Mouse (Mus musculus) hindbrain, embryonic 10.5 days (tissue): Measurements from ENCODE around the gene Bmp8a. TPM values are rescaled to one million over a fixed set of nuclear protein-coding genes. Genes with fewer than 3 reads are reported as not detected.

Experiments
- DNase-seq: peaks from one replicate; pipeline ENCODE4 v3.0.0-alpha.2; 2017; ENCODE audit warnings: low spot score
- H3K27ac ChIP-seq: fragments of 300-500 bp; sonication (generic); 2 replicates; pipeline ENCODE4 v1.5.1; 2016; ENCODE audit warnings: mild to moderate bottlenecking, moderate library complexity
- H3K27me3 ChIP-seq: fragments of 300-500 bp; sonication (generic); 2 replicates; pipeline ENCODE4 v1.6.1; 2016; ENCODE audit warnings: mild to moderate bottlenecking; ENCODE audit not compliant: poor library complexity, insufficient read depth, severe bottlenecking
- H3K36me3 ChIP-seq: fragments of 300-500 bp; sonication (generic); 2 replicates; pipeline ENCODE4 v1.6.1; 2016; ENCODE audit warnings: mild to moderate bottlenecking, moderate library complexity
- H3K4me1 ChIP-seq: fragments of 300-500 bp; sonication (generic); replicated peaks from 2 replicates; pipeline ENCODE4 v1.6.1; 2016; ENCODE audit warnings: mild to moderate bottlenecking
- H3K4me3 ChIP-seq: fragments of 300-500 bp; sonication (generic); 2 replicates; pipeline ENCODE4 v1.5.1; 2016; ENCODE audit warnings: mild to moderate bottlenecking, moderate library complexity
- H3K9me3 ChIP-seq: fragments of 300-500 bp; sonication (generic); 2 replicates; pipeline ENCODE4 v1.6.1; 2016; ENCODE audit warnings: mild to moderate bottlenecking, moderate library complexity
- WGBS: fragments of 180-500 bp; shearing (Covaris S2); methylation state at CpG from one replicate; pipeline ENCODE4 v1.1.7; 2016; 5-methylcytosine and 5-hydroxymethylcytosine counted together
- polyA plus RNA-seq: library from polyadenylated mRNA; unstranded; fragments of >200 nt; fragmentation: Nextera tagmentation; extraction: Ambion mirVana; gene quantifications from 2 replicates; pipeline ENCODE4 v1.2.1, GENCODE M21; 2016

Gene Bmp8a
- polyA plus RNA-seq: 0.08 and 0.19 TPM in 2 replicates

DNA sequence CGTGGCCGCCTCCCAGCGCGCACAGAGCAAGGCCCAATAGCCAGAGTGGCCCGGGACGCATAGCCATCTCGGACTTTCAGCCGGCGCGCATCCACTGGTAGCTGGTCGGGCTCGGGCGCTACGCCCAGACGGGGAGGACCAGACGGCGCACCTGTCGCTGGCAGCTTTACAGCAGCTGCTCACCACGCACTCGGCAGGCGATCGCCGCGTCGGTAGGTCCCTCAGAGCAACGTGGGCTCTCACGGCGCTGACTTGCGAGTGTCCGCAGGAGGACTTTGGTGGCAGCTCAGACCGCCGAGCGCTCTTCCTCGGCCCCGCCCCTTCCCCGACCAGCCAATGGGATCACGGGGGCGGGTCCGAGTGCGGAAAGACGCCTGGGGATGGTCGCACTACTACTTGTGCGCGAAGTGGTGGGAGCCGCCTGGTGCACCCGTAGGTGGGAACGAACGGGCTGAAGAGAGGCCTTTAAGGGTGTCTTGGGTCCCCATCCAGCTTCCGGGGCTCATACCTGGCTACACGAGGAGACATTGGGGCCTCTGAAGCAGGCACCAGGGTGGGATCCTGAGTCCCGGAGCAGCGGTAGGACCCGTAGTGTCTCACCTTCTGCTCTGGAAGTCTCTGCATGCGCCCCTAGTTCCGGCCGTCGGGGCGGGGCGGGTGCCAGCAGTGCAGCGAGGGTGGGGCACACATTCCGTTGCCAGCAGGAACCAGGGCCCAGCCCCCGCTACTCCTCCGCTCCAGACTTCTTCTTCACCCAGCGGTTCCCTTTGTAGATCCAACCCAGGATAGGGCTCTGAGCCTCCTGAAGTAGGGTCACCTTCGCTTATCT is at the start of gene Bmp8a:
Gene Bmp8a, minus strand, starts transcription at position 611 of the 829 bp plus-strand sequence.
- under 1% methylated on average over 65 of the region's 65 CpGs for WGBS
- peak; percentile 85 for DNase-seq
- Histone ChIP-seq H3K27ac (no peak within 1 kb of the TSS), H3K4me3 (peak within 1 kb of the TSS; percentile 66), H3K36me3 (peaks cover 7% of the 10 kb centered on the region), H3K9me3 (no peaks in the 10 kb centered on the region), H3K27me3 (peaks cover 56% of the 10 kb centered on the region), H3K4me1 (peaks cover 17% of the 10 kb centered on the region)

DNA sequence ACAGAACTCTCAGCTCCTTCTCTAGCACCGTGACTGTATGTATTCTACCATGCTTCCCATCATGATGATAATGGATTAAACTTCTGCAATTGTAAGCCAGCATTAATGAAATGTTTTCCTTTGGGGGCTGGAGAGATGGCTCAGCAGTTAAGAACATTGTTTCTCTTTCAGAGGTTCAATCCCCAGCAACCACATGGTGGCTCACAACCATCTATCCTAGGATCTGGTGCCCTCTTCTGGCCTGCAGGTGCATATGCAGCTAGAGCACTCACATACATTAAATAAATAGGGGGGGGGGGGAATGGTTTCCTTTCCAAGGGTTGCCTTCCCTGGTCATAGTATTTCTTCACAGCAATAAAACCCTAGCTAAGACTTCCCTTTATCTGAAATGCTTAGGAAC is 49.1 kb upstream of the Bmp8a start:
- no peak for DNase-seq
- Histone ChIP-seq H3K4me1 (no peaks in the 10 kb centered on the region), H3K27me3 (no peaks in the 10 kb centered on the region), H3K36me3 (peaks cover 99% of the 10 kb centered on the region), H3K27ac (no peak overlapping the region), H3K4me3 (no peak overlapping the region), H3K9me3 (no peaks in the 10 kb centered on the region)
- WGBS: 98% methylated on average over 1 of the region's 1 CpGs

DNA sequence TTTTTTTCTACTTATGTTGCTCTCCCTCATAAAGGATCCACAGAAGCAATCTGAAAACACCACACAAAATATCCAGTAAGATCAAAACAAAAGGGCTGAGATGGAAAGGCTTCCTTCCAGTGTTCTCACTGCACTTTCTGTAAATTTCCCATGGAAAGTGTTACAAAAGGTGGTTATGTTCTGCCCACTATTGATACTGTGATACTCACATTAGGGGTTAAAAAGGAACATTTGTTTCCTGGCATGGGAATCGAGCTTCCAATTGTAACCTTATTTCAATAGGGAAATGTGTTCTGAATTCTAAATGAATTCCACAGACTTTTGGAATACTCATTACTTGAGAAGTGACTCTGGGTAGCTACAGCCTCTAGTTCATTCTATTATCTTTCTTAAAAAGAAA is 42.0 kb upstream of the Bmp8a start:
- no peaks in the 10 kb centered on the region for H3K9me3 ChIP-seq
- WGBS: 66% methylated on average over 1 of the region's 1 CpGs
- no peaks in the 10 kb centered on the region for H3K27me3 ChIP-seq
- H3K4me1 ChIP-seq: no peaks in the 10 kb centered on the region
- peaks cover 100% of the 10 kb centered on the region for H3K36me3 ChIP-seq
- H3K4me3 ChIP-seq: no peak overlapping the region
- H3K27ac ChIP-seq: peak overlapping the region; percentile 40
- no peak for DNase-seq

DNA sequence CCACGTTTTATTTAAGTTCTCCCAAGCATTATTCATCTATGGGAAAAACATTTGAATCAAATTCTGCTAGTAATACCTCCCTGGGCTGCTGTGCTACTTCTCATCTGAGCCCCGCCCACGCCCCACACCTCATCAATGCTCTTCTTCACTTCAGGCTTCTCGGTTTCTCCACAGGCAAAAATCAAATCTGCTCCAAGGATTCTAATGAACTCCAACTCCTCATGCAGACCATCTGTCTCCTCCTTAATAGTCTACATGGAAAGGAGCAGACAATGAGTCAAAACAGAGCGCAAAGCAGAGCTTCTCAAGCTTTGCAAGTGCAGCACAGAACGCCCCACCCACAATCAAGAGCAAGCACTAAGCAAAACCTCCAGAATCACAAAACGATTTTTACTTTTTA is 40.1 kb upstream of the Bmp8a start:
- no peak for DNase-seq
- Histone ChIP-seq H3K4me1 (no peaks in the 10 kb centered on the region), H3K27me3 (no peaks in the 10 kb centered on the region), H3K27ac (no peak overlapping the region), H3K4me3 (no peak overlapping the region), H3K9me3 (no peaks in the 10 kb centered on the region), H3K36me3 (peaks cover 97% of the 10 kb centered on the region)
- 96% methylated on average over 7 of the region's 7 CpGs for WGBS

DNA sequence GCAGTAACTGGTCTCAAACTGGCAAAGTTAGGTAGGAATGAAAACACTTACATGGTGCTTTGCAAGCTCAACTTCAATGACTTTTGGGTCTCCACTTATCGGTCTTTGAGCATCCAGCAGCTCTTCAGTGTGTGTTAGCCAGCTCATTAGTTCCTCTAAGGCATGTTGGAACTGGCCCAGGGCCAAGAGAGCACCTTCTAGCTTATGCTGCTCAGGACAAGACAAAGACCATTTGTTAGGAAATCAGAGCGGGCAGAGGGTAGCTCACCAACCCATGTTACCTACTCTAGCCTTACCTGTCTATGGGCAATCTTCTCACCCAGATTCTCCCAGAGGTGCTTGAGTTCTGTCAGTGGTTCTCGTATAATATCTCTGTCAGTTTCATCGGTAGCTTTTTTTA is 39.0 kb upstream of the Bmp8a start:
- Histone ChIP-seq H3K36me3 (peaks cover 97% of the 10 kb centered on the region), H3K27me3 (no peaks in the 10 kb centered on the region), H3K9me3 (no peaks in the 10 kb centered on the region), H3K27ac (no peak overlapping the region), H3K4me1 (no peaks in the 10 kb centered on the region), H3K4me3 (no peak overlapping the region)
- WGBS: 95% methylated on average over 4 of the region's 4 CpGs
- DNase-seq: no peak

DNA sequence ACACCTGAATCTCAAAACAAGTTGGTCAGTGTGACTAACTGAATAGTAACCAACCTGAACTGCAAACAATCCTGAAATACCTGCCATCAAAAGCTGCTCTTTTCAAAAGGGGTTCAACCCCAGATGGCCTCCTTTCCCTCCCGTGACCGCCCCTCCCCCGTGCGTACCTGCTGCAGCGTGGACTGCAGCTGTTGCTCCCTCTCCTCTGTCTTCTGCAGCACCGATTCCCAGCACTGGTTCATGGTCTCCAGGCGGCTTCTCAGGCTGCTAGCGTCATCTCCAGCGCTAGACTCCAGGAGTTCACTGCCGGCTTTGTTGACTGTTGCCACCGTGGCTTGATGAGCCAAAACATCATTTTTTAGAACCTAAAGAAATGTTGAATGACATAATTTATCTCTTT is 38.5 kb upstream of the Bmp8a start:
- H3K27ac ChIP-seq: no peak overlapping the region
- peaks cover 97% of the 10 kb centered on the region for H3K36me3 ChIP-seq
- no peaks in the 10 kb centered on the region for H3K4me1 ChIP-seq
- no peaks in the 10 kb centered on the region for H3K27me3 ChIP-seq
- no peak overlapping the region for H3K4me3 ChIP-seq
- WGBS: 94% methylated on average over 11 of the region's 11 CpGs
- no peaks in the 10 kb centered on the region for H3K9me3 ChIP-seq
- no peak for DNase-seq

DNA sequence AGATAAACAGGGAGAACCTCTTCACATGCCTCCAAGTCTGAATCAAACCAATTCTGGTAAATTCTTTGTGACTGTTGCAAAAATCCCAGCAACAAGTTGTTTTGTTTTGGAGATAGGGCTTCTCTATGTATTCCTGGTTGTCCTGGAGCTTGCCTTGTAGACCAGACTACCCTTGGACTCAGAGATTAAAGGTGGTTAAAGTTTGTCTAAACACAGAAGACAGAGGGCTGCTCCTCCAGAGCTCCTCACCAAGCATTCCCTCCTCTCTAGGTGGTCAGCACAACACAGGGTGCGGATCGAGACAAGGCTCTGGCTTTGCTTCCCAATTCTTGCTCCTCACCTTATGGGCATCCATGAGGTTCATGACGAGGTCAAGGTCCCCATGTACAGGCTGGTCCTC is 33.0 kb upstream of the Bmp8a start:
- WGBS: 94% methylated on average over 3 of the region's 3 CpGs
- Histone ChIP-seq H3K4me1 (no peaks in the 10 kb centered on the region), H3K36me3 (peaks cover 97% of the 10 kb centered on the region)

DNA sequence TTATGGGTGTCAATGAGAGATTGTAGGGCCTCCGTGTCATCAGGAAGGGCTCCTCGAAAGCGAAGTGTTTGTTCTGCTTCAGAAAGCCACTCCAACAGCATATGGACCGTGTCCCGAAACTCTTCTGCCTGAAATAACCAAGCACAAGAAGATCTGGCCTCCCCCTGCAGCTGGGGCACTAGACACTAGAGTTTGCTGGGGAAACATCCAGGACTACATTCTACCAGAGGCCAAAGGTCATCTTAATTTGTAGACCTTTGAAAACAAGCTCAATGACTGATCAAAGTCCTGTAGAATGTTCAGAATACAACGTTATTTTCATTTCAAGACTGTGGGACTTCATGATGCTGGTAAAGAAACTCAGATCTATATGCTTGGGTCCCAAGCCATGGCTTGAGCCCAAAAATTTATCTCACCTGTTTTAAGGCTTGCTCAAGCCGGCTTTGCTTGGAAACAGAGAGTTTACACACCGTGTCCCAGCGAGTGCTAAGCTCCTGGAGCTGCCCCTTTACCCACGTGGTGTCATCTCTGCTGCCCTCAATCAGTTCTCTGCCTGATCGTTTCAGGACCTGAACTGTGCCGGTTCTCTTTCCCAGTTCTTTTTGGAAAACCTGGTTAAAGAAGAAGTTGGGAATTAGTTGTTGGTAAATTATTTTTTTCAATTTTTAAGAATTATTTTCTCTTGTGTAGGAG is 31.4 kb upstream of the Bmp8a start:
- Histone ChIP-seq H3K9me3 (no peaks in the 10 kb centered on the region), H3K4me1 (no peaks in the 10 kb centered on the region), H3K36me3 (peaks cover 99% of the 10 kb centered on the region), H3K27me3 (no peaks in the 10 kb centered on the region), H3K27ac (no peak overlapping the region), H3K4me3 (no peak overlapping the region)
- 94% methylated on average over 12 of the region's 12 CpGs for WGBS
- no peak for DNase-seq

More for the DNA sequence above, 33.0 kb upstream of the Bmp8a start:
- Histone ChIP-seq H3K27ac (no peak overlapping the region), H3K4me3 (no peak overlapping the region), H3K27me3 (no peaks in the 10 kb centered on the region), H3K9me3 (no peaks in the 10 kb centered on the region)
- no peak for DNase-seq

DNA sequence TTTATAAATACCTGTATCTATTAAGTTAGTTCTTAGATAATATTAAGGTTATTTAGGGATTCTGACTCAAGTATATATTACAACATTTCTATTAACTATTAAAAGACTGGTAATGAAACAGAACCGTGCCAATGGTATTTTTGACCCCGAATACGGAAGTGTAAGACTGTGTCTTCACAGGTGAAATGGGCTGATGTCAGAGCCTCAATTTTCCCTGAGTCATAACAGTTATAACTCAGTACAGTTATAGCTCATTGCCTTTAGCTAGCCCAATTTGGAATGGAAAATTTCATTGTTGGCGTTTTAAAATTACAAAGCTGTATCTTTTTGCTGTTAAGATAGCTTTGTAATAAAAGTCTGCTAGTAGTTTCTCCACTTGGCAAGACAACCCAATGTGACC is 20.5 kb upstream of the Bmp8a start:
- Histone ChIP-seq H3K27me3 (no peaks in the 10 kb centered on the region), H3K4me3 (no peak overlapping the region), H3K9me3 (no peaks in the 10 kb centered on the region), H3K27ac (no peak overlapping the region), H3K4me1 (no peaks in the 10 kb centered on the region), H3K36me3 (peaks cover 96% of the 10 kb centered on the region)
- WGBS: 96% methylated on average over 4 of the region's 4 CpGs
- no peak for DNase-seq

DNA sequence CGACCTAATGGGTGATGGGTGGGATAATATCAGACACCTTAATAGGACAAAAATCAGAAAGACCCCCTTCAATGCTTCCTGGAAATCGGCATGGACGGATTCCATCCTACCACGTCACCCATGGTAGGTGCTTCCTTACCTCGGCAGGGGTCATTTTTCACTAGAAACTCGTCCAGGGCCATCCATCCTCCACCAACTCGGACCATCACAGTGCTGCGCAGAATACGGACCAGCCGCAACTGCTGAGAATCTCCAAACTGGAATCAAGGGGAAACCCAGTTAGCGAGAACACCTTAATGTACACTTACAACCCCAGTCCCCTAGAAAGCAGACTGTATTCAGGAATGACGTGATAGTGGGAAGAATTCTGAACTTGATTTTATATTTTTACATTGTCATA is 17.7 kb upstream of the Bmp8a start:
- 95% methylated on average over 12 of the region's 12 CpGs for WGBS

DNA sequence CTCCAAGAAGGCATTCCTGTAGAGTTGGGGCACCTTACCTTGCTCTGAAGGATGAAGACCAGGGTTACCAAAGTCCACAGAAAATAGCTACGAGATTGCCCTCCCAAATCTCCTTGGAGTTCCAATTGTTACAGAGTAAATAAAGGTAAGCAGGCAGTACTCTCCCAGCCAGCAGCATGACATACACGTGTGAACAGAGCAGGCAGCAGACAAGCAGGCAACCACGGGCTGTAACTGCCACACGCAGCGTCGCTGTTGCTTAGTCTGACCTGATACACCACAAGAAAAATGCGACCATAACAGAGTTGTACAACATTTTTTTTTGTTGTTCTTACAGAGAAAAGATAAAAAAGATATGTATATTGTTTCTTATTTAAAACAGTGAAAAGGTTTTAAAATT is 15.6 kb upstream of the Bmp8a start:
- DNase-seq: no peak
- no peak overlapping the region for H3K27ac ChIP-seq
- no peaks in the 10 kb centered on the region for H3K4me1 ChIP-seq
- no peaks in the 10 kb centered on the region for H3K27me3 ChIP-seq
- H3K9me3 ChIP-seq: no peaks in the 10 kb centered on the region
- H3K36me3 ChIP-seq: peaks cover 96% of the 10 kb centered on the region
- 97% methylated on average over 7 of the region's 7 CpGs for WGBS
- H3K4me3 ChIP-seq: no peak overlapping the region

More for the DNA sequence above, 17.7 kb upstream of the Bmp8a start:
- Histone ChIP-seq H3K36me3 (peaks cover 96% of the 10 kb centered on the region), H3K4me3 (no peak overlapping the region), H3K27ac (no peak overlapping the region), H3K9me3 (no peaks in the 10 kb centered on the region), H3K27me3 (no peaks in the 10 kb centered on the region), H3K4me1 (no peaks in the 10 kb centered on the region)
- DNase-seq: no peak

DNA sequence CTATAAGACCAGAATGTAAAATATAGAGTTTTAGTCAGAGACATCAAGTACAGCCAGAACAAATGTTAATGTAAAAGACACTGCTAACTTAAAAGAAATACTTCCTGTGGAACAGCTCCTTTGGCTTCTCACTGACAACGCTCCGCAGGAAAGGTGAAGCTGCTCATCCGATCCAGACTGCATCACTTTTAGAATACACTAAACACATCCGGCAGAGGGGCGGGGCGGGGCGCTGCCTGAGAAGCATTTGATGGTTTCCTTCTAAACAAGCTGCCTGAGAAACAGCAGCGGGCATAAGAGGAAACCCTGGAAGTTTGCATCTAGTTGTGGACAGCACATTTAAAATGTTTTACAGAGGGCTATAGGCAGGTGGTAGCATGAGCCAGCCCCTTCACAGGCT is 12.9 kb upstream of the Bmp8a start:
- H3K36me3 ChIP-seq: peaks cover 96% of the 10 kb centered on the region
- H3K27me3 ChIP-seq: no peaks in the 10 kb centered on the region

DNA sequence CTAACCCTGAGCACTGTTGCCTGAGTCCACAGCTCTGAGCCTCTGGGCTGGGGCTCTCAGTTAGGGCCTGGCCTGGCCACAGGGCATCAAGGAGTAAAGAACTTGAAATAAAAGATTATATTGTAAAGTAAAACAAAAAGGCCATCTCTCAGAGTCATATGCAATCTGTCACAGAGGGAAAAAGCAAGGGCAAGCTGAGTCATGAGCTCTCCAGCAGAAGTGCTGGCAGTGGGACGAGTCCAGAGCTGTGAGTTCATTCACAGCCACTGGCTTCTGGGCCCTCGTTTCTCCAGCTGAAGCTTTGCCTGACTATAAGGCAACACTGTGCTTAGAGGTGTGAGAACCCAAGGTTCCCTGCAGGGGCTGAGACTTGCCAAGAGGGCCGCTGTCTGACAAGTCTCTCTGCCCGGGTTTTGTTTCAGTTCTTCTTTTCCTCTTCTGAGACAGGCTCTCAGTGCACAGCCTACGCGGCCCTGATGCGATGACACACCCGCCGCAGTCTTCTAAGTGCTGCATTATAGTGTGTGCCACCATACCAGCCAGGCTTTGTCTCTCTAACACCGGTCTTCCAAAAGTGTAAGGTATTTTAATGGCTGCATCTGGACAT is 10.3 kb upstream of the Bmp8a start:
- Histone ChIP-seq H3K27me3 (no peaks in the 10 kb centered on the region), H3K36me3 (peaks cover 100% of the 10 kb centered on the region), H3K4me3 (no peak overlapping the region), H3K4me1 (no peaks in the 10 kb centered on the region), H3K27ac (no peak overlapping the region), H3K9me3 (no peaks in the 10 kb centered on the region)
- DNase-seq: no peak
- 91% methylated on average over 10 of the region's 10 CpGs for WGBS

More for the DNA sequence above, 12.9 kb upstream of the Bmp8a start:
- Histone ChIP-seq H3K27ac (no peak overlapping the region), H3K9me3 (no peaks in the 10 kb centered on the region), H3K4me1 (no peaks in the 10 kb centered on the region), H3K4me3 (no peak overlapping the region)
- WGBS: 95% methylated on average over 8 of the region's 8 CpGs
- no peak for DNase-seq
